Mouse (Mus musculus) embryonic facial prominence, embryonic 14.5 days (tissue): ENCODE data around the gene Ppp1r18. TPM values are rescaled to one million over a fixed set of nuclear protein-coding genes. Genes with fewer than 3 reads are reported as not detected.
A peak's percentile ranks its signal among the peaks of the same experiment; 100 is the strongest.

Experiments used
- ATAC-seq: fragments of 200-750 bp; cut with Nextera tagmentation; 2 replicates; pipeline ENCODE4 v1.8.0; 2017; ENCODE audit warnings: low read depth, moderate number of reproducible peaks, moderate TSS enrichment
- DNase-seq: peaks from one replicate; pipeline ENCODE4 v3.0.0-alpha.2; 2015; ENCODE audit warnings: low spot score
- H3K27ac ChIP-seq: fragments of 300-500 bp; sonication (generic); replicated peaks from 2 replicates; pipeline ENCODE4 v1.5.1; 2014; ENCODE audit warnings: low read depth, mild to moderate bottlenecking, low read length, moderate library complexity
- H3K27me3 ChIP-seq: fragments of 300-500 bp; sonication (generic); replicated peaks from 2 replicates; pipeline ENCODE4 v1.6.1; 2014; ENCODE audit warnings: low read length; ENCODE audit not compliant: control insufficient read depth, insufficient read depth
- H3K36me3 ChIP-seq: fragments of 300-500 bp; sonication (generic); 2 replicates; pipeline ENCODE4 v1.6.1; 2014; ENCODE audit warnings: low read length, mixed read lengths; ENCODE audit not compliant: control insufficient read depth, insufficient read depth
- H3K4me1 ChIP-seq: fragments of 300-500 bp; sonication (generic); 2 replicates; pipeline ENCODE4 v1.6.1; 2014; ENCODE audit warnings: antibody characterized with exemption, low read length; ENCODE audit not compliant: control insufficient read depth, insufficient read depth
- H3K4me2 ChIP-seq: fragments of 300-500 bp; sonication (generic); 2 replicates; pipeline ENCODE4 v1.6.1; 2014; ENCODE audit warnings: low read depth, mild to moderate bottlenecking, low read length, moderate library complexity, mixed read lengths
- H3K4me3 ChIP-seq: fragments of 300-500 bp; sonication (generic); 2 replicates; pipeline ENCODE4 v1.5.1; 2014; ENCODE audit warnings: low read depth, mild to moderate bottlenecking, low read length
- H3K9ac ChIP-seq: fragments of 300-500 bp; sonication (generic); 2 replicates; pipeline ENCODE4 v1.6.1; 2014; ENCODE audit warnings: low read depth, mild to moderate bottlenecking, low read length, moderate library complexity, mixed read lengths
- H3K9me3 ChIP-seq: fragments of 300-500 bp; sonication (generic); 2 replicates; pipeline ENCODE4 v1.6.1; 2016; ENCODE audit warnings: low read length; ENCODE audit not compliant: control insufficient read depth
- WGBS: fragments of 180-500 bp; shearing (Covaris S2); extraction: QIAGEN DNeasy Blood & Tissue Kit; methylation state at CpG from one replicate; pipeline ENCODE4 v1.1.7; 2014; 5-methylcytosine and 5-hydroxymethylcytosine counted together
- polyA plus RNA-seq: library from polyadenylated mRNA; unstranded; fragments of >200 nt; fragmentation: Nextera tagmentation; extraction: Ambion mirVana; gene quantifications from 2 replicates; pipeline ENCODE4 v1.2.1, GENCODE M21; 2014

Gene Ppp1r18
- polyA plus RNA-seq, 1 experiment from 2014 or later, result 27.8 TPM

DNA sequence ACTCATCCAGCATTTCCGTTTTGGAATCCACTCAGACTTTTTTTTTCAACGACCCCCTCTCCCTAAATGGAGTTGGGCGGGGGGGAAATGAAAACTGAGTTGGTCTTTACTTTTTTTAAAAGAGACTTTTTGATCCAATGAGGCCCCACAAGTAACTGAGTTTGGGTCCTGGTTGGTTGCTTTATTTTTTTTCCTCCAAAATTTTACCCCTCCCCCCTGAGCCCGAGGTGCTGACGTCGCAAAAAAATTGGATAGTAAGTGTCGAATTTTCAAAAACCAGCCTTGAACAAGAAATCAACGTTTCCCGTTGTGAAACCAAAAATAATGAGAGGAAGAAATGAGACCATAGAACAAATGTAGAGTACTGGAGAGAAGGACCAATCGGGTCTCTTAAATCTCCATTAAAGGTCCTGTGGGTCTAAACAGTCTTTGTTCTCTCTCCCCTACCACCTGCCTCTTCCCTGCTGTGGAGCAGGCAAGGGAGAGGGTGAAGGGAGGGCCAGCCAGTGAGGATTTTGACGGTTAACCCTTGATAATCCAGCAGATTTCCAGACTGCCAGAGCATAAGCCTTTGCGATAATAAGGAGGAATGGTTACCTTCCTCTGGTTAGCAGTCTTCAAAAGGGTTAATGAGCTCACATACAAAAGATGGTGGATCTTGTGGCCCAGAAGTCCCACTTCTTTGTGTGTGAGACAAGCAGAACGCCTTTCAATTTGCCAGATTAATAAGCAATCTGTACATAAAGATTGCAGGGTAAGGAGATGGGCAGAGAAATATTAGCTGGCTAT is 52.3 kb downstream of the Ppp1r18 start:
- H3K4me2 ChIP-seq, result peak overlapping the region; percentile 94
- peak; percentile 85 for DNase-seq
- H3K9ac ChIP-seq, result peak overlapping the region; percentile 92
- H3K27me3 ChIP-seq, result no peaks in the 10 kb centered on the region
- H3K4me3 ChIP-seq, result peak overlapping the region; percentile 58
- H3K4me1 ChIP-seq, result peaks cover 10% of the 10 kb centered on the region
- H3K36me3 ChIP-seq, result peaks cover 28% of the 10 kb centered on the region; the same call in 1 of the 2 replicates
- under 1% methylated on average over 13 of the region's 13 CpGs for WGBS
- no peak for ATAC-seq
- peak overlapping the region; percentile 98 for H3K27ac ChIP-seq
- no peaks in the 10 kb centered on the region for H3K9me3 ChIP-seq

DNA sequence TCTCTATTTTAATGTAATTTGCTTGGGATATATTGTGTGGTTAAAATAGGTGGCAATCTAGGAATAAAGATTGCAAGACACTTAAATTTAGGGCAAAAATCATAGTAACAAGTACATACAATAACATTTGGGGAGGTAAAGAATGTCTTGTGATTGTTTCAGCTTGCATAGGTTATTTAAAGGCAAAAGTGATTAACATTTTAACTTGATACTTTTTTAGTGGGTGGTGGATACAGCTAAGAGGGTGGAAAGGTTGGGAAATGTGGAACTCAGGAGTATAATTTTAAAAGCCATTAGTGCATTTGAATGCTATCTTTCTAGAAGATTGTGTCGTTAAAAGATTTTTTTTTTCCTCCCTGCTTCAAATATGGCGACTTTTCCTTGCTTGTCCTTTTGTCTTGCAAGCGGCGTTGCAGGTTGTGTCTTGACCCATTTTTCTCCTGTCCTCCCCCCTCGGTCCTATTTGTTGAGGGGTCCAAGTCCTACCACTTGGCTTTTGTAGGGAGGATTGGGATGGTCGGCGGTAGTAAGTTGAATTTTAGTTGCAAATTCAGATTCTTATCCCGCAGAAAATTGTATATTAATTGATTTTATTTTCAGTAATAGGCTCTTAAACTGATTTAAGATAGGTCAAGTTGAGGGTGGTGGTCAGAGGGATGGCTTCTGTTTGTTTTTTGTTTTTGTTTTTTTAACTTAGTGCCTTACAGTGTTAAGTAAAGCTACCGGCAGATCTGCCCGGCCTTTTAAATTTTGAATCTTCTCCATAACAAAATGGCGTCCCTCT is 53.1 kb downstream of the Ppp1r18 start:
- DNase-seq, result peak; percentile 82
- H3K4me2 ChIP-seq, result peak overlapping the region; percentile 94
- H3K27me3 ChIP-seq, result no peaks in the 10 kb centered on the region
- H3K9me3 ChIP-seq, result no peaks in the 10 kb centered on the region
- peak overlapping the region; percentile 92 for H3K9ac ChIP-seq
- peak overlapping the region; percentile 98 for H3K27ac ChIP-seq
- under 1% methylated on average over 11 of the region's 11 CpGs for whole genome bisulfite sequencing
- peak overlapping the region; percentile 58 for H3K4me3 ChIP-seq
- peaks cover 10% of the 10 kb centered on the region for H3K4me1 ChIP-seq
- no peak for ATAC-seq
- H3K36me3 ChIP-seq, result peaks cover 27% of the 10 kb centered on the region

DNA sequence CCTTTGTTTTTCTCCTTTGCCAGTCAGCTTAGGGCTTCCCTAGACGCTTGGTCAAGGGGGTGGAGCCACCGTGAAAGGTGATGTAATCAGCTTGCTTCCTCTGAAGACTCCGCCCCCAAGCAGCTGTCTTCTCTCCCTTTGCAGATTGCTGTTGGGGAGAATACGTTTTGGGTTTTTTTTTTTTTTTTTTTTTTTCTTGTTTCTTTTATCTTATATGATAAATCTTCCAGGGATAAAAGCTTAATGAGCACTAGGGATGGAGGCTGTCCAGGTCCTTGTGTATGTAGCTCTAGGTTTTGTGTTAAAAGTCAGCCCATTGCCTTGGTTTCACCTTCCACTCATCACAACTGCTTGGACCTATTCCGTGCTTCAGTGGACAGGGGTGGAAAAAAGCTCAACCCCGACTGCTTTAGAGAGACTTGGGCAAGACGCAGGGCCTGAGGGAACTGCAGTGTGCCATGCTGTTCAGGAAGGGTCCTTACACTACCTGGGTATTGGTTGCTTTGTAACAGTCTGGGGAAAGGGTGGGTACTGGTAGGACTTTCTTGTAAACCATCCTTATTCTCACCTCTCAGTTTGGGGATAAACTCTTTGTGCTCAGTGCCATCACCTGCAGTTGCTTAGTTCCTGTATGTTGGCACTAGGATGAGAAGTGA is 53.8 kb downstream of the Ppp1r18 start:
- peak overlapping the region; percentile 92 for H3K9ac ChIP-seq
- peak; percentile 23 for ATAC-seq
- 15% methylated on average over 7 of the region's 7 CpGs for WGBS
- peaks cover 10% of the 10 kb centered on the region for H3K4me1 ChIP-seq
- peaks cover 27% of the 10 kb centered on the region for H3K36me3 ChIP-seq
- H3K27me3 ChIP-seq, result no peaks in the 10 kb centered on the region
- H3K27ac ChIP-seq, result peak overlapping the region; percentile 98
- peak; percentile 99 for DNase-seq
- no peaks in the 10 kb centered on the region for H3K9me3 ChIP-seq
- H3K4me3 ChIP-seq, result peak overlapping the region; percentile 58
- H3K4me2 ChIP-seq, result peak overlapping the region; percentile 94

DNA sequence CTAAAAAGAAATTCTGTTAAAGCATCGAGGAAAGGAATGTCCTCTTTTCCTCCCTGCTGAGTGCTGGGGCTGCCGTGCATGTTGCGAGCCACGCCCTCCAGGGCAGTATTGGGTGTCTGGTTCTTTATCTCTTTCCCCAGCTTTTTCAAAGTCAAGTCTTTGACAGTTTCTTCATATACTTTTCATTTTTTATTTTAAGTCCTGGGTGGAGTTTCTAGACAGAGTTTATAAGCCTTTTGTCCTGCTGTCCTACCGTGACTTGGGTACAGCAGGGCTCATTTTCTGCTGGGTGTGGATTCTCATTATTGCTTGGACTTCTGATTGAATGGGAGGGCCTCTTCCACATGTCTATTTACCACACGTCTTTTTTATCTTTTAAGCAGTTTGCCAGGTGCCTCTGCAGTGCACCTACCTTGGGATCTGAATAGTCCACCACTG is 54.5 kb downstream of the Ppp1r18 start:
- Histone ChIP-seq H3K4me2 (peak overlapping the region; percentile 94), H3K27ac (peak overlapping the region; percentile 98), H3K9ac (peak overlapping the region; percentile 92), H3K36me3 (peaks cover 30% of the 10 kb centered on the region), H3K4me1 (peaks cover 10% of the 10 kb centered on the region), H3K4me3 (peak overlapping the region; percentile 58), H3K9me3 (no peaks in the 10 kb centered on the region), H3K27me3 (no peaks in the 10 kb centered on the region)
- ATAC-seq, result no peak
- 42% methylated on average over 6 of the region's 6 CpGs for WGBS
- DNase-seq, result no peak

DNA sequence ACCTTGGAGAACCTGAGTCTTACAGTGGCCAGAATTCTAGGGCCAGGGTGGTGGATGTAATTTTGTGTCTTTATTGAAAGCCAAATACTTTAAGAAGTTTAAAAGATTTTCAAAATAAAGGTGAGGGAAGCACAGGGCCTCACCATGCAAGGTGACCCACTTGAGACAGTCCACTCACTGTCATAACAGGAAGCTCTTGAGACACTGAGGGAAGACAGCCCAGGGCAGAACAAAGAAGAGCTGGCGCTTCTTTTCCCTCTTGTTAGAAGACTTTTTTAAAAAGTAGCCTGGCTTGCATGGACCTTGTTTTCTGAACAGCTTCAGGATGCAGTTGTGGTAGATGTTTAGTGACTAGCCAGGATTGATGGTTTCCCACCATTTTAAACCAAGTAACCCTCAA is 55.0 kb downstream of the Ppp1r18 start:
- Histone ChIP-seq H3K27ac (peak overlapping the region; percentile 98; the same call in 1 of the 2 replicates), H3K27me3 (no peaks in the 10 kb centered on the region), H3K9me3 (no peaks in the 10 kb centered on the region), H3K36me3 (peaks cover 35% of the 10 kb centered on the region), H3K4me1 (peaks cover 10% of the 10 kb centered on the region), H3K4me3 (no peak overlapping the region), H3K9ac (0 out of 2 replicates have a peak overlapping the region, but pooled peaks have one; percentile 92), H3K4me2 (peak overlapping the region; percentile 94; the same call in 1 of the 2 replicates)
- ATAC-seq, result no peak
- 85% methylated on average over 1 of the region's 1 CpGs for WGBS
- DNase-seq, result no peak

DNA sequence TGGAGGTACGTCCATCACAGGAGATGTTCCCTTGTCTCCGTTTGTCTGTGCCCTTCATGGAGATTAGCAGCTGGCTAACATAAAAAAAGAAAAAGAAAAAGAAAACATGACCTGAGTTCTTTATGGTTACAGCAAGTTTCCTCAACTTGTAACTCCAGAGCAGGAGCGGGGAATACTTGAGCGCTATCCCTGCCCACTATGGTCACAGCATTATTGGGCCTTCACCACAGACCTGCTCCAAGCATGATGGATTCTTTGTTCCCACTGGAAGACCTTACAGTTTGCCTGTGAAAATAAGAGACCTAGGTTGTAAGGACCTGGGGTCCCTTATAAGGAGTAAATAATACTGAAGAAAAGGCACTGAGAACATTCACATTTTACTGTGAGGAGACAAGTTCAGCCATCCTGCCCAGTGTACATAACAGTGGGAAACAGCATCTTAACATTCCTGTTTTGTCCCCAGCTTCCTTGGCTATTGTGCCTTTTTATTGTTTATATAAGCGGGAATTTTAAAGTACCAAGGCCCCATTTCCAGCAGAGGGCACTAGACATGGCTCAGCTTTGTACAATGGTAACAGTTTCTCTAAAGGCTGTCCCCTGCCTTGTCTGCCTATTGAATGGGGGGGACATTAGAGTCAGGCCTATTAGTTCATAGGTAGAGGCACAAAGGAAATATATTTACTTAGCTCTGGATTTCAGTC is 55.6 kb downstream of the Ppp1r18 start:
- no peak for ATAC-seq
- H3K27me3 ChIP-seq, result no peaks in the 10 kb centered on the region
- H3K9me3 ChIP-seq, result no peaks in the 10 kb centered on the region
- DNase-seq, result peak; percentile 65
- H3K4me2 ChIP-seq, result 0 out of 2 replicates have a peak overlapping the region, but pooled peaks have one; percentile 94
- WGBS, result 75% methylated on average over 5 of the region's 5 CpGs
- peaks cover 40% of the 10 kb centered on the region for H3K36me3 ChIP-seq
- H3K4me1 ChIP-seq, result peaks cover 10% of the 10 kb centered on the region
- H3K9ac ChIP-seq, result no peak overlapping the region
- peak overlapping the region; percentile 39; the same call in 1 of the 2 replicates for H3K27ac ChIP-seq
- H3K4me3 ChIP-seq, result no peak overlapping the region

DNA sequence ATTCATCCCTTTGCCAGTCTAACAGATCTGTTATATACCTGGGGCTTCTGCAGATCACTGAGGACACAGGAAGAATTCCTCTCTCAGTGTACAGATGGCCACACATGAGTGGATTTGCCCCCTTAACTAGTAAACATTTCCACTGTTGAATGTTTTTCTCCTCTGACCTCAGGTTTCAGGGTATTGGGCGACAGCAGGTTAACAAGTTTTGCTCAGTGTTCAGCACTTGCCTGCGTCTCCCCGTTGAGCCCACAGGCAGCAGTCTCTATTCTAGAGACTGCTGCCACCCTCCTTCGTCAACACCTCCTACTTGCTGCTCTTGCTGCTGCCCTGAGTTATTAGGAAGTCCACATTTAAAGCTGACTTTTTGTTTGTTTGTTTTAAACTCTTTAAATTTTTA is 56.3 kb downstream of the Ppp1r18 start:
- H3K27me3 ChIP-seq, result no peaks in the 10 kb centered on the region
- H3K36me3 ChIP-seq, result peaks cover 47% of the 10 kb centered on the region
- no peaks in the 10 kb centered on the region for H3K9me3 ChIP-seq
- WGBS, result 84% methylated on average over 4 of the region's 4 CpGs
- no peak overlapping the region for H3K4me3 ChIP-seq
- no peak overlapping the region for H3K27ac ChIP-seq
- ATAC-seq, result no peak
- H3K4me1 ChIP-seq, result peaks cover 10% of the 10 kb centered on the region
- no peak for DNase-seq
- no peak overlapping the region; the same call in 1 of the 2 replicates for H3K4me2 ChIP-seq
- no peak overlapping the region for H3K9ac ChIP-seq

DNA sequence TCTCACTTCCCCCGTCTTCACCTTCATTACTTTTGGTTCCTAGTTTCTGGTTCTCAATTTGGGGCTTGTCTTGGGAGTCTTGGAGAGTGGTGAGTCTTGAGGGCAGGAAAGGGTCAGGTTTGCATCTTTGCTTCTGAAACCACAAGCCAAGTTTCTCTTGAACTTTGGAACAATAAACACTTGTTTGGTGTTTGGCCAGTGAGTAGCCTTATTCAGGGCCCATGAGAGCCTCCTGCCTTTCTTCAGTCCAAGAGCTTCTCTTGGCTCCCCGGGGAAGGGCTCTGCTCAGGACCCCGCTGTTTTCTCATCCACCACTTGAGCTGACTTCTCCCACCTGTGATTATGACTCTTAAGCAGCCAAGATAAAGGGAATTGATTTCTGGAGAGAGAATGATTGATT is 57.2 kb downstream of the Ppp1r18 start:
- H3K27ac ChIP-seq, result no peak overlapping the region
- H3K36me3 ChIP-seq, result peaks cover 48% of the 10 kb centered on the region
- no peak overlapping the region for H3K4me2 ChIP-seq
- peaks cover 10% of the 10 kb centered on the region for H3K4me1 ChIP-seq
- no peak for DNase-seq
- H3K4me3 ChIP-seq, result no peak overlapping the region
- WGBS, result 89% methylated on average over 3 of the region's 3 CpGs
- ATAC-seq, result no peak
- H3K27me3 ChIP-seq, result no peaks in the 10 kb centered on the region
- no peaks in the 10 kb centered on the region for H3K9me3 ChIP-seq
- no peak overlapping the region for H3K9ac ChIP-seq
